Mouse (Mus musculus) common myeloid progenitor, adult 5-6 weeks (primary cell): ENCODE data around the gene Clgn. TPM values are rescaled to one million over a fixed set of nuclear protein-coding genes. Genes with fewer than 3 reads are reported as not detected.
A peak's percentile ranks its signal among the peaks of the same experiment; 100 is the strongest.

Experiments used
- ATAC-seq: replicated peaks from 2 replicates; pipeline ENCODE4 v1.8.0; 2016; ENCODE audit warnings: low read depth, mild to moderate bottlenecking, moderate TSS enrichment, inconsistent platforms; ENCODE audit not compliant: poor library complexity, severe bottlenecking
- total RNA-seq: library from RNA; stranded (forward); fragments of 200-1000, 187-1606 nt; gene quantifications from 2 replicates; pipeline ENCODE4 v1.2.3, GENCODE M21; 2017

Gene Clgn
- total RNA-seq: 0.23 and 1.2 TPM in 2 replicates

- ATAC-seq: peak; percentile 65
These were observed at the start of gene Clgn for GRCm38 (mm10) chr8:83389316-83390005. Gene Clgn (plus strand): TSS chr8:83389867.

- no peak for ATAC-seq
These were observed 47.6 kb upstream of the Clgn start for GRCm38 (mm10) chr8:83342076-83342475.

- no peak for ATAC-seq
These were observed 47.0 kb upstream of the Clgn start for GRCm38 (mm10) chr8:83342693-83343092.

DNA sequence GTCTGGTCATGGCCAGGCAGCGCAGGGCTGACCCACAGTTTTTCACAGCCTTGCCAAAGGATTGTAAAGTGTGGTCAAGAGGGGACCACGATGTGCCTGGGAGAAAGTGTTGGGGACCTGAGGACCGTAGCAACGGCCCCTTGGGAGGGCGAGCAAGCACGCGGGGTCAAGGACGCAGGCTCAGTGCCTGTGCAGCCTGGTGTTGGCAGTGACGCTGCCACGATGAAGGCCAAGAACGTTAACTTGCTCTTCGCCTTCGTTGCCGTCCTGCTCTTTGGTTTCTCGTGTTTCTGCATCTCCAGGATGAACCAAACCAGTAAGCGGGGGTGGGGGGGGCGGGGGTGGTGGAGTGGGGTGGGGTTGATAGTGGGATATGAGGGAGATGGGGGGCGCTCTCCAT is 41.4 kb upstream of the Clgn start, which contains the start of gene Mgat4d:
Gene Mgat4d (plus strand): TSS at position 209 of the 400 bp plus-strand sequence.
- no peak for ATAC-seq

DNA sequence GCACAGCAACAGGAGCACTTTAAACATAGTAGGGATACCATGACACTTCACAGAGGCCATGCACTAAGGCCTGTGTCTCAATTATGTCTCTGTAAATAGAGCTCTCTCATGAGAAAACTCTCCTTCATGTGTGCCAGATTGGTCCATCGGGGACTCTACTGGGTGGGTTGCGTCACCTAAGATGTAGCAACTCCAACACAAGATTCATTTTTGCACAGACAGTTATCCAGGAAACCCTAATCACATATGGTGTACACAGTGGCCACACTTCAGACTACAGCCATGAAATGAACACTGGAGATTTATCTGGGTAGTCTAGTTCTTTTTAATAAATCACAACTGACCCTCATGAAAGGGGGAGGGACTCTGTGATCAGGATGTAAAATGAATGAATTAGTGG is 38.4 kb upstream of the Clgn start:
- ATAC-seq: no peak

- ATAC-seq: no peak
These were observed 26.4 kb upstream of the Clgn start for GRCm38 (mm10) chr8:83363156-83363769.

GRCm38 (mm10) chr8:83377231-83377630 is 12.4 kb upstream of the Clgn start:
- no peak for ATAC-seq

DNA sequence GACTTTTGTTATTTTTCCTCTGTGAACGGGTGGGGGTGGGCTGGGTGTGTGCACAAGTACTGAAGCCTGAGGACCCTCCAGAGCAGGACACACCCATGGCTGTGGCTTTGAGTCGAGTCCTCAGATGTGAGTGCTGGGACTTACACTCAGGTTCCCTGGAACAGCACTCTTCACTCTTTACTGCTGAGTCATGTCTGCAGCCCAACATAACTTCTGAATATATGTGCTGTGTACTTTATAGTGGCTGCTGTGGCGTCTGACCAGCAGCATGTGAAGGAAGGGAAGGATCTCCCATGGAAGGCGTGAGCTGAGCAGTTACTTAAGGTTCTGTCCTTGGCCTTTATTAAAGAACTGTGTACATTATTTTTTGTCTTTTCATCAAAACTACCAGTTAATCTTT is 9.5 kb upstream of the Clgn start:
- no peak for ATAC-seq

GRCm38 (mm10) chr8:83381016-83381415 is 8.7 kb upstream of the Clgn start:
- no peak for ATAC-seq

DNA sequence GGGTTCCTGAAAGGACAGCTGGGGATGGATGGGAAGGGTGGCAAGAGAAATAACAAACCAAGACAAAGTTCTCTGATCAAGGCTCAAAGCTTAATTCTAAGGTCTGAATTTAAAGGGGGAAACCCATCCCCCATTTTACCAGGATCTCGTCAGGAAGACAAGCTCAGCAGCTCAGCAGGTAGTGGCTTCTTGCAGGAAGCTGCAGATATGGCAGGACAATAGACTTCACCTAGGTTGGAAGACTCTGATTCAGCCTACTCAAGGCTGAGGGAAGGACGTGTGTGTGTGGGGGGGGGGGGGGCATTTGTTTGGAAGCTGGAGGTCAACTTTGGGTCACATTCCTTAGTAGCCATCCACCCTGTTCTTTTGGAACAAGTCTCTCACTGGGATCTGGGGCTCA is 6.8 kb upstream of the Clgn start:
- ATAC-seq: no peak

DNA sequence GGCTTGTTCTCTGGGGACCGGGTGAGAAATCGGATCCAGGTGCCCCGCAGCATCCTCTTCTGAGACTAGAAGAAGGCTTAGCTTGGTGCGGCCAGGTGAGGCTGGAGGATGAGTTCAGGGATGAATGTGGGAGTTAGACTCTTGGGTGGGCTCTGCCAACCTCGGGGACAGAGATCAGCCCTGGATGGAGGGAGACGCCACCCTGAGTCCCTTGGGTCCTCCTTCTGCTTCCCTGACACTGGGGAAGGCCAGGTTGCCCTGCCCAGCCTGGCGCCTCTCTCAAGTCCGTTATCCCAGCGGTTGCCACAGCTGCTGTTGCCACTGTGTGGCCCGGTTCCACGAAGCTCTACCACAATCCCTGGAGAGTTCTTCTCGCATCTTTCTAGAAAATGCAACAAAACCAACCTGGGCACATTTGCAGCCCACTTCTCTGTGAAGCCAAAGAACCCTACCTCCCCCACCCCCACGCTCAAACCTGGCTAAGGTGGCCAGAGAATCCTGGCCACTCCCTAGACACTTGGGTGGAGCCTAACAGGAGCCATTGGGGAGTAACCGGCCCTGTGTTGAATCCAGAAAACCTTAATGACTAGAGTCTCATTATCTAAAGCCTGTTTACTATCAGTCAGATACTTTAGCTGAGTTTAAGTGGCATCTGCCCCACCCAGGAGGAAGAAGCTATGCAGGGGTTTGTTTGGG is 487 bp downstream of the Clgn start:
- no peak for ATAC-seq

- ATAC-seq: no peak
These were observed 2.9 kb downstream of the Clgn start for GRCm38 (mm10) chr8:83392521-83392920.

GRCm38 (mm10) chr8:83394325-83394724 is 4.7 kb downstream of the Clgn start:
- ATAC-seq: no peak

- no peak for ATAC-seq
These were observed 7.0 kb downstream of the Clgn start for GRCm38 (mm10) chr8:83396680-83397079.

GRCm38 (mm10) chr8:83397726-83398125 is 8.1 kb downstream of the Clgn start:
- no peak for ATAC-seq

DNA sequence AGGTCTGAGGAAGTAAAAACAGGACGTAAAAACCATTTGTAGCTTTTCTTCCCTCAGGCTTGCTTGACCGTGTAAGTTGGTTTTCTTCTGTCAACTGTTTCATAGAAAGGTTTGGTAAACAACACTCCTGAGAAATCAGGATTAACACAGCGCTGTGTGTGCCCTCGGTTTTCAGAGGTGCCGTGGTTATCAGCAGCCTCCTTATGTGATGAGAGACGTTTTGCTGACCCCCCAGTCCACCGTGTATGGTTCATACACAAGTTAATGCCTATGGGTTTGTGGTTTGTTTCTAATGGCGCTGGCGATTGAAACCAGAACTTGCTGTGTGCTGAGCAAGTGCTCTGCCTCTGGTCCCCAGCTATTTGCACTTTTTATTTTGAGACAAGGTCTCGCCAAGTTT is 15.9 kb downstream of the Clgn start:
- ATAC-seq: no peak

DNA sequence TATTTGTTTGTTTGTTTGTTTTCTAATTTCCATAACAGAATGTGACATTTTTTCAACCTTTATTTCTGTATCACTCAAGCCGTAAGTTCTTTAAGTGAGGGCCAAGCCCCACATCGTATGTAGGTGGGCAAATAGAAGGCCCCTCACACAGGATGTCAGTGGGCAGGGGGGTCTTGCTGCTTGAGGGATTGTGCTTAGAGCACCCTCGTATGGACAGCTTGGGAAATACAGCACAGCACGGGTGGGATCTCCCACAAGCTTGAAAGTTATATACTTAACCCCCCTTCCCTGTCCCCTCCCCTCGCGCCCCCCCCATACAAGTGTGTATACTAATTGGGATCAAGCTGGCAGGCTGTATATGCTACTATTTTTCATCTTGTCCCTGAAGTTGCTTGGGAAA is 17.2 kb downstream of the Clgn start:
- ATAC-seq: 0 out of 2 replicates have a peak, but pooled peaks have one; percentile 36

DNA sequence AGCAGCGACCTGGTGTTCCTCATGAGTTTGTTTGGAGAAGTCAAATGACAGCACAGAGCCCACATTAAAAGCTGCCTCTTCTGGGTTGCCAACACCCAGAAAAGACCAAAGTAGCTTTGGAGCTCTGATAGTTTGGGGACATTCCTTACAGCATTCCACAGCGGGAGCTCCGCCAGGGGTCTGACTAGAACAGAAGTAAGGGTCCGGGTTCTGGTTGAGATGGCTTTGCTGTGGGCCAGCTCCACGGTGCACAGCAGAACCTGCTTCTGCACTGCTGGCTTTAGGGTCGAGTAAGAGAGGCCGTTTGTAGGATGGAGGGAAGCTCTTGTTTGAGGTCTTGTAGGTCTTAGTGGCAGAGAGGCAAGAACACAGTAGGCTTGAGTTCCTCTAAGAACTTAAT is 18.8 kb downstream of the Clgn start:
- ATAC-seq: no peak

DNA sequence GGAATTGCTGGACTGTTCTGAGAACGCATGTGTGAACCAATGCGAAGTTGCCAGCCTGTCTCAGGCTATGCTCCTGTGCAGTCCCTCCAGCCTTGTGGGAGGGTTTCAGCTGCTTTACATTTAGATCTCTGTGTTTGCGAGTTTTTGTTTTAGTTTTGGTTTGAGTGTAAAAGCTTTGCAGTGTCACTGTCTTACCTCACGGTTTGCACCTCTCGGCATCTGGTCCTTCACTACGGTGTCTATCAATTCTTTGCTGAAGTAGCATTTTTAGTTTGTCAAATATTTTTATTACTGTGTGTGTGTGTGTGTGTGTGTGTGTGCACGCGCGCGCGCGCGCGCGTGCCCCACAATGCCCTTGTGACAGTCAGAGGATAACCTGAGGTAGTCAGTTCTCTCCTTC is 27.2 kb downstream of the Clgn start:
- no peak for ATAC-seq

GRCm38 (mm10) chr8:83417970-83418369 is 28.3 kb downstream of the Clgn start:
- peak; percentile 73 for ATAC-seq

- no peak for ATAC-seq
These were observed 29.3 kb downstream of the Clgn start for GRCm38 (mm10) chr8:83418805-83419516.
